Mouse (Mus musculus): ENCODE results near the gene Olfr166.
"Not testable (repeated sequence)": the region's sequence is repeated elsewhere in the genome, so short reads cannot be mapped to it uniquely, and the experiment has no call there.

Gene Olfr166

DNA sequence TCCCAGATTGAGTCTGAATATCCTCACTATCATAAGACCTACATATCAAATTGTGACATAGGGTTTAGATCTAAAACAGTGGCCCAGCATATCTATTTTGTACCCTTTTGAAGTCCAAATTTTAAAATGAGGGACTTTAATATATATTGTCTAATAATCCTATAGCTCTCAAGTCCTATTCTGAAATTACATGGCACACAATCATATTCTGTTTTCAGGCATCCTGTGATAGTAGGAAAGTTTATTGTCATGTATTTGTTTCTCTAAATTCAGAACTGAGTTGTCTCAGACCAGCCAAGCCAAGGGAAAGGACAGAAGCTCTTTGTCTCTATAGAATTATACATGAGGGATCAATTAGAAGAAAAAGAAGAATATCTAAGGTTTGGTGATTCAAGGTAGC lies at the start of gene Olfr166:
Olfr166 (plus strand) TSS at position 301 of the 400 bp plus-strand sequence.
- DNase-seq (ENCODE audit: low spot score): no peak

DNA sequence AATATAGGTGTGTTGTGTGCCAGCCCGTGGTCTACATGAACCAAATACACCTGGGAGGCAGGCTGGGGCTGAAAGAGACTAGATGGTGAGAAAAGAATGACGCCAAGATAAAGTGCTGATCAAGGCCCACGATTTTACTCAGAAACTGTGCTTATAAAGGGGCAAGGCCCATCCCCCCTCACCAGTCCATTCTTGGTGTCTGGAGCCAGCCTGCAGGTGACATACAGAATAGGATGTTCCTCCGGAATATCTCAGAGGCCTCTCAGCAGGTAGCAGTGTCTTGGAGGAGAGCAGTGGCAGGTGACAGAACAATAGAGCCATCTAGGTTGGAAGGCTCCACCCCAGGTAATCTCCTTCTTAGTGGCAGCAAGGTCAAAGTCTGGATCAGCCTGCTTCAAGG lies 24.8 kb upstream of the Olfr166 start:
- DNase-seq (ENCODE audit: low spot score): not testable (repeated sequence)

DNA sequence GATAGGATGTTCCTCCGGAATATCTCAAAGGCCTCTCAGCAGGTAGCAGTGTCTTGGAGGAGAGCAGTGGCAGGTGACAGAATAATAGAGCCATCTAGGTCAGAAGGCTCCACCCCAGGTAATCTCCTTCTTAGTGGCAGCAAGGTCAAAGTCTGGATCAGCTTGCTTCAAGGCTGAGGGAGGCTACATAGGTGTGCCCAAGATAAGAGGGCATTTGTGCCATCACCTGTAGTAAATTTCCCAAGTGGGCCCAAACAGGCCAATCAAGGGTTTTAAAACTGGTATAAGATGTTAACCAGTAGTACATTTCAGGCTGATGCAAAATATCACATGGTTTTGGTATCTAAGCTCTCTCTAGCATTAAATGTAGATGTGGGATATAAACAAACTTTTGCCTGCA lies 19.1 kb upstream of the Olfr166 start:
- DNase-seq (ENCODE audit: low spot score): no peak

DNA sequence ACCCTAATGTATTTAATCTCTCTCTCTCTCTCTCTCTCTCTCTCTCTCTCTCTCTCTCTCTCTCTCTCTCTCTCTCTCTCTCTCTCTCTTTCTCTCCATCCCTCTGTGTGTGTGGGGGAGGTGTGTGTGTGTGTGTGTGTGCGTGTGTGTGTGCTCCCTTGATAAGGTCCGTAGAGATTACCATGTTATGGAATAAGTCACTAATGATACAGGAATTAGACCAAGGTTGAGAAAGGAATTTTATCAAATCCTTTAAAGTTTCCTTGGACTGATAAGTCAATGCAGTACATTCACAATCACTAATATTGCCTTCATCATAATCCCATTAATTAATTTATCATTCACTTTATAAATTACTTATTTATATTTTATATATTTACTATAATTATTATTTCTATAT lies 38.7 kb downstream of the Olfr166 start, which contains the start of gene Olfr167:
Olfr167 (minus strand) TSS at position 101 of the 400 bp plus-strand sequence.
- no peak for DNase-seq (ENCODE audit: low spot score)

DNA sequence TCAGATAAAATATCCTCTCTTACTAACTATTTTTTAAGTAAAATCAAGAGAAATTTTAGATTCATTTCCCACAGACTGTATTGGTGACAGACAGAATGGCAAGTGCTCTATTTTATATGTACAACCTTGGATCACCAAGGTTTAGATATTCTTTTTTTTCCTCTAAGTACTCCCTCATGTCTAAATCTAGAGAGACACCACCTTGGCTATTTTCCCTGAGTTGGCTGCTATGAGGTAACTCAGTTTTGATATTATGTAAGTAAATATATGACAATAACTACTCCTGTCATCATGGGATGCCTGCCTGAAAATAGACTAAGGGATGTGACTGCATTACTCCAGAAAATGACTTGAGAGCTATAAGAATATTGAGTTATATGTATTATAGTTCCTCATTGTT lies 52.0 kb downstream of the Olfr166 start, which contains the start of gene Olfr168:
Olfr168 (minus strand) TSS at position 101 of the 400 bp plus-strand sequence.
- no peak for DNase-seq (ENCODE audit: low spot score)

All from ovary, adult 18-20 months (tissue).